Mouse (Mus musculus): ENCODE measurements around the gene Leo1. TPM values are rescaled to one million over a fixed set of nuclear protein-coding genes. Genes with fewer than 3 reads are reported as not detected.

Leo1 gene
- 34.1 and 39.7 TPM in 2 replicates for polyA plus RNA-seq (2014; fragmentation: Nextera tagmentation; extraction: Ambion mirVana)

- no peaks in the 10 kb centered on the region for H3K9me3 ChIP-seq (replicated peaks; ENCODE audit: control insufficient read depth, low read length)
- peak within 1 kb of the TSS; percentile 86 for H3K9ac ChIP-seq (ENCODE audit: low read length)
- peaks cover 13% of the 10 kb centered on the region for H3K36me3 ChIP-seq (ENCODE audit: control insufficient read depth, insufficient read depth, low read length)
- WGBS = under 1% methylated on average over 44 of the region's 45 CpGs
- H3K27me3 ChIP-seq (replicated peaks; ENCODE audit: control insufficient read depth, insufficient read depth, low read length) = no peaks in the 10 kb centered on the region
- peak within 1 kb of the TSS; percentile 85 for H3K27ac ChIP-seq (ENCODE audit: low read depth, low read length)
- DNase-seq (ENCODE audit: low spot score) = peak; percentile 97
- peak; percentile 95 for ATAC-seq
- H3K4me3 ChIP-seq (ENCODE audit: low read depth, low read length) = peak within 1 kb of the TSS; percentile 73
- H3K4me2 ChIP-seq (ENCODE audit: low read length) = peak within 1 kb of the TSS; percentile 84
- H3K4me1 ChIP-seq (ENCODE audit: control insufficient read depth, insufficient read depth, low read length) = peaks cover 12% of the 10 kb centered on the region
Measured at GRCm38 (mm10) chr9:75440796-75441666, at the start of gene Leo1. Gene Leo1 (plus strand): TSS chr9:75441524.

- Histone ChIP-seq H3K4me1 (ENCODE audit: control insufficient read depth, insufficient read depth, low read length) (no peaks in the 10 kb centered on the region), H3K27ac (ENCODE audit: low read depth, low read length) (no peak overlapping the region), H3K9me3 (replicated peaks; ENCODE audit: control insufficient read depth, low read length) (no peaks in the 10 kb centered on the region), H3K9ac (ENCODE audit: low read length) (no peak overlapping the region), H3K36me3 (ENCODE audit: control insufficient read depth, insufficient read depth, low read length) (peaks cover 94% of the 10 kb centered on the region), H3K4me2 (ENCODE audit: low read length) (no peak overlapping the region), H3K4me3 (ENCODE audit: low read depth, low read length) (no peak overlapping the region), H3K27me3 (replicated peaks; ENCODE audit: control insufficient read depth, insufficient read depth, low read length) (no peaks in the 10 kb centered on the region)
- ATAC-seq (no peak), DNase-seq (ENCODE audit: low spot score) (no peak)
- WGBS = 83% methylated on average over 12 of the region's 12 CpGs
Measured at GRCm38 (mm10) chr9:75393251-75393650, 48.1 kb upstream of the Leo1 start.

- DNase-seq (ENCODE audit: low spot score) (no peak), ATAC-seq (no peak)
- Histone ChIP-seq H3K4me1 (ENCODE audit: control insufficient read depth, insufficient read depth, low read length) (no peaks in the 10 kb centered on the region), H3K9ac (ENCODE audit: low read length) (no peak overlapping the region), H3K4me2 (ENCODE audit: low read length) (no peak overlapping the region), H3K4me3 (ENCODE audit: low read depth, low read length) (no peak overlapping the region), H3K36me3 (ENCODE audit: control insufficient read depth, insufficient read depth, low read length) (peaks cover 75% of the 10 kb centered on the region), H3K27ac (ENCODE audit: low read depth, low read length) (no peak overlapping the region), H3K9me3 (replicated peaks; ENCODE audit: control insufficient read depth, low read length) (no peaks in the 10 kb centered on the region), H3K27me3 (replicated peaks; ENCODE audit: control insufficient read depth, insufficient read depth, low read length) (no peaks in the 10 kb centered on the region)
- 96% methylated on average over 6 of the region's 6 CpGs for WGBS
Measured at GRCm38 (mm10) chr9:75395971-75396370, 45.4 kb upstream of the Leo1 start.

- 95% methylated on average over 4 of the region's 4 CpGs for WGBS
- Histone ChIP-seq H3K36me3 (ENCODE audit: control insufficient read depth, insufficient read depth, low read length) (peaks cover 44% of the 10 kb centered on the region), H3K4me1 (ENCODE audit: control insufficient read depth, insufficient read depth, low read length) (peaks cover 3% of the 10 kb centered on the region; the same call in 1 of the 2 replicates), H3K9me3 (replicated peaks; ENCODE audit: control insufficient read depth, low read length) (no peaks in the 10 kb centered on the region), H3K4me2 (ENCODE audit: low read length) (no peak overlapping the region), H3K4me3 (ENCODE audit: low read depth, low read length) (no peak overlapping the region), H3K9ac (ENCODE audit: low read length) (no peak overlapping the region), H3K27me3 (replicated peaks; ENCODE audit: control insufficient read depth, insufficient read depth, low read length) (no peaks in the 10 kb centered on the region), H3K27ac (ENCODE audit: low read depth, low read length) (no peak overlapping the region)
- ATAC-seq (no peak), DNase-seq (ENCODE audit: low spot score) (no peak)
Measured at GRCm38 (mm10) chr9:75399069-75399468, 42.3 kb upstream of the Leo1 start.

GRCm38 (mm10) chr9:75400639-75401038 is 40.7 kb upstream of the Leo1 start:
- Histone ChIP-seq H3K4me1 (ENCODE audit: control insufficient read depth, insufficient read depth, low read length) (peaks cover 3% of the 10 kb centered on the region; the same call in 1 of the 2 replicates), H3K27ac (ENCODE audit: low read depth, low read length) (no peak overlapping the region), H3K4me2 (ENCODE audit: low read length) (no peak overlapping the region), H3K9me3 (replicated peaks; ENCODE audit: control insufficient read depth, low read length) (no peaks in the 10 kb centered on the region), H3K4me3 (ENCODE audit: low read depth, low read length) (no peak overlapping the region), H3K36me3 (ENCODE audit: control insufficient read depth, insufficient read depth, low read length) (peaks cover 28% of the 10 kb centered on the region), H3K9ac (ENCODE audit: low read length) (0 out of 2 replicates have a peak overlapping the region, but pooled peaks have one; percentile 3), H3K27me3 (replicated peaks; ENCODE audit: control insufficient read depth, insufficient read depth, low read length) (no peaks in the 10 kb centered on the region)
- ATAC-seq (no peak), DNase-seq (ENCODE audit: low spot score) (no peak)
- WGBS = 46% methylated on average over 5 of the region's 5 CpGs

- Histone ChIP-seq H3K4me3 (ENCODE audit: low read depth, low read length) (no peak overlapping the region), H3K36me3 (ENCODE audit: control insufficient read depth, insufficient read depth, low read length) (peaks cover 16% of the 10 kb centered on the region), H3K4me1 (ENCODE audit: control insufficient read depth, insufficient read depth, low read length) (peaks cover 7% of the 10 kb centered on the region), H3K27ac (ENCODE audit: low read depth, low read length) (no peak overlapping the region), H3K9me3 (replicated peaks; ENCODE audit: control insufficient read depth, low read length) (no peaks in the 10 kb centered on the region), H3K9ac (ENCODE audit: low read length) (no peak overlapping the region), H3K27me3 (replicated peaks; ENCODE audit: control insufficient read depth, insufficient read depth, low read length) (no peaks in the 10 kb centered on the region), H3K4me2 (ENCODE audit: low read length) (no peak overlapping the region)
- 82% methylated on average over 20 of the region's 20 CpGs for WGBS
- DNase-seq (ENCODE audit: low spot score) (no peak), ATAC-seq (no peak)
Measured at GRCm38 (mm10) chr9:75401593-75402504, 39.5 kb upstream of the Leo1 start.

GRCm38 (mm10) chr9:75403520-75403919 is 37.8 kb upstream of the Leo1 start:
- H3K4me3 ChIP-seq (ENCODE audit: low read depth, low read length) = no peak overlapping the region
- no peaks in the 10 kb centered on the region for H3K27me3 ChIP-seq (replicated peaks; ENCODE audit: control insufficient read depth, insufficient read depth, low read length)
- no peaks in the 10 kb centered on the region for H3K9me3 ChIP-seq (replicated peaks; ENCODE audit: control insufficient read depth, low read length)
- no peaks in the 10 kb centered on the region; the same call in 1 of the 2 replicates for H3K36me3 ChIP-seq (ENCODE audit: control insufficient read depth, insufficient read depth, low read length)
- H3K4me1 ChIP-seq (ENCODE audit: control insufficient read depth, insufficient read depth, low read length) = peaks cover 16% of the 10 kb centered on the region
- H3K9ac ChIP-seq (ENCODE audit: low read length) = no peak overlapping the region
- H3K4me2 ChIP-seq (ENCODE audit: low read length) = no peak overlapping the region
- no peak for DNase-seq (ENCODE audit: low spot score)
- no peak for ATAC-seq
- H3K27ac ChIP-seq (ENCODE audit: low read depth, low read length) = no peak overlapping the region
- WGBS = 70% methylated on average over 3 of the region's 3 CpGs

- no peaks in the 10 kb centered on the region for H3K27me3 ChIP-seq (replicated peaks; ENCODE audit: control insufficient read depth, insufficient read depth, low read length)
- 80% methylated on average over 2 of the region's 2 CpGs for WGBS
- DNase-seq (ENCODE audit: low spot score) (no peak), ATAC-seq (no peak)
- no peak overlapping the region for H3K27ac ChIP-seq (ENCODE audit: low read depth, low read length)
- H3K4me3 ChIP-seq (ENCODE audit: low read depth, low read length) = no peak overlapping the region
- no peak overlapping the region for H3K9ac ChIP-seq (ENCODE audit: low read length)
- H3K4me1 ChIP-seq (ENCODE audit: control insufficient read depth, insufficient read depth, low read length) = peaks cover 20% of the 10 kb centered on the region
- no peaks in the 10 kb centered on the region for H3K36me3 ChIP-seq (ENCODE audit: control insufficient read depth, insufficient read depth, low read length)
- no peaks in the 10 kb centered on the region for H3K9me3 ChIP-seq (replicated peaks; ENCODE audit: control insufficient read depth, low read length)
- no peak overlapping the region for H3K4me2 ChIP-seq (ENCODE audit: low read length)
Measured at GRCm38 (mm10) chr9:75406121-75406520, 35.2 kb upstream of the Leo1 start.

All from forebrain, embryonic 14.5 days (tissue).